Mouse (Mus musculus) WW6 (cell line): ENCODE measurements around the gene Skint1.

ENCODE experiments used
- DNase-seq: peaks from one replicate; pipeline ENCODE4 v3.0.0-alpha.2; 2013; ENCODE audit warnings: low read depth, low spot score

Gene Skint1

DNA sequence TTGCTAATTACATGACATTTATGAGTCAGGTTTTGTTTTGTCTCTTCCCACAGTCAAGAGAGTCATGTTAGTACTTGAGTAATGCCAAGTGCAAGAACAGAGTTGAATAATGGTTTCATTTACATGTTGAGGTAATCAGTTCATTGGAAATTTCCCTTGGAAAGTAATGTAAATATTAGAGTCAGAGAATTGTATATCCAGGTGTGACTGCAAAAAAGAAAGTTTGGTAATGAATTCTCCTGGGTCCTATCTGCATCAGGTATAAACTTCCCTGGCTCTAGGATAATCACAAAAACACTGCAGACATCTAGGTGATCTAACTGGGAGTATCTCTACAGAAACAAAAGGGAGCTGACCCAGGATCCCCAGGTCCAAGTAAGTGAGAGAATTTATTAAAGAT, at the start of gene Skint1:
Gene Skint1, plus strand, starts transcription at position 301 of the 400 bp plus-strand sequence.
- no peak for DNase-seq

GRCm38 (mm10) chr4:111961309-111961708, 44.8 kb upstream of the Skint1 start:
- DNase-seq = no peak

GRCm38 (mm10) chr4:111963241-111963640, 42.8 kb upstream of the Skint1 start:
- peak; percentile 18 for DNase-seq

DNA sequence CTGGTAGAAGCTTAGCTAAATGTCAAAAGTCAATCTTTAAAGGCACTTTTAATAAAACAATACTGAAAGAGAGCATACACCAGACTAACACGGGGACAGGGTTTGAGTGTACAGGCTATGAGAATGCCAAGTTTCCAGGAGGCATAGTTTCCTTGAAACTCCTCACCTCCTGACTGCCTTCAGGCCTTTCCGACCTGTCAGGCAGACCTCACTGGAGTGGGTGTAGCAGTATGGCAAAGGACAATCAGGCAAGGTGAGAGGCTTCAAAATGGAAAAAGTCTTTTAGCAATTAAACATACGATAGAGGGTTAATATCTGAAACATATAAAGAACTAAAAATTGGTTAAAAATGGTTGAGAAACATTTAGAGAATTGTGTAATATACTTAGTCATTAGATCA, 42.4 kb upstream of the Skint1 start:
- DNase-seq = peak; percentile 22

DNA sequence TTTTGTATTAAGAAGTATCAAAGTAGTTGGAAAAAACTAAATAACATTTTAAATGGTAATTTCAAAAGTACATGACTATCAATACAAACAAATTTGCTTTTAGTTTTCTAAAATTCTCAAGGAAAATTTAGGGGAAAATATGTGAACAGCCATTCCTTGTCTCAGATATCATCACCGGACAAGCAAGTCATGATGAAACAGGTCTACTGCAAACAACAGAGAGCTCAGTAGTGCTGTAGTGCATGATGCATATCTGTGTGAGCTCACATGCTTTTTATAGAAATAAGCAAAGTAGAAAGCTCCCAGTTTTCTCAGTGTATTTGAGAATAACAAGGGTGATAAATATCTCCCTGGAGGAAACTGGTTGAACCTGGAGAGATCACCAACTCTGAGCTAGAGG, 33.4 kb upstream of the Skint1 start, which contains the start of gene Skint7:
Gene Skint7, plus strand, starts transcription at position 301 of the 400 bp plus-strand sequence.
- DNase-seq = no peak

DNA sequence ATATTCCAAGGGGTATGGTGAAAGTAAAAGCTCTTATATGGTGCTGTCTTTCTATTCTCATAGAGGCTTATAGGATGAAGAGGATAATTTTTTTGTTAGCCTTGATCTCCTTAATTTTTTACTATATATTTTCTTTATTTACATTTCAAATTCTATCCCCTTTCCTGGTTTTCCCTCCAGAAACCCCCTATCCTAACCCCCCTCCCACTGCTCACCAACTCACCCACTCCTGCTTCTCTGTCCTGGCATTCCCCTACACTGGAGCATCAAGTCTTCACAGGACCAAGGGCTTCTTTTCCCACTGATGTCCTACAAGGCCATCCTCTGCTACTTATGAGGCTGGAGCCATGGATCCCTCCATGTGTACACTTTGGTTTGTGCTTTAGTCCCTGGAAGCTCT, 65.6 kb downstream of the Skint1 start, which contains the start of gene Skint4:
Gene Skint4, plus strand, starts transcription at position 301 of the 400 bp plus-strand sequence.
- DNase-seq = no peak
